In genomic region chr4:156215649-156216048, GRCm38 (mm10) we compare ENCODE assay signal across 10 mouse cellular contexts. TPM values are rescaled to one million over a fixed set of nuclear protein-coding genes. Genes with fewer than 3 reads are reported as not detected.
DNase-seq lines count a peak whose midpoint lies in the region; ATAC-seq and TF ChIP-seq lines count a peak whose summit lies in the region.
"Had no signal": no experiment of that assay in that cellular context is flagged by ENCODE, and none has a peak within 500 bp of the region (broad histone marks: within the 10 kb centered on the region; RNA-seq: fewer than 3 reads in every experiment).

Perm1 (plus strand) TSS chr4:156215868.

- no peak for ATAC-seq in cerebellum, adult (ENCODE audit: insufficient number of reproducible peaks, low FRiP score, low TSS enrichment)
- no peak for ATAC-seq in megakaryocyte-erythroid progenitor cell, adult 5-6 weeks (replicated peaks; ENCODE audit: low FRiP score, low TSS enrichment, poor library complexity, severe bottlenecking)
- ATAC-seq: Patski had no signal

- DNase-seq in cerebellum, adult 9-10 months, result peak; percentile 22
- DNase-seq in adrenal gland, adult 2 months, result peak; percentile 95
- DNase-seq in heart, adult 18-20 months, result peak; percentile 87 to 89
- peak; percentile 51 for DNase-seq in kidney, postnatal 14 days
- no peak for DNase-seq in layer of hippocampus, adult 2 months (ENCODE audit: low spot score in 2 of 2)
- DNase-seq in urinary bladder, postnatal 14 days (ENCODE audit: low spot score), result no peak

- TF ChIP-seq CTCF in layer of hippocampus, adult 2 months (conservative IDR thresholded peaks at IDR 0.05), result no peak

- no peak within 1 kb of the TSS for H3K4me3 ChIP-seq in layer of hippocampus, adult 2 months
- H3K4me3 ChIP-seq: midbrain, embryonic 10.5 days had no signal

- no peak within 1 kb of the TSS for H3K27ac ChIP-seq in layer of hippocampus, adult 2 months

RNA-seq across cellular contexts. Expression of gene Perm1, which starts in this region (rescaled TPM):
- 10 to 100 TPM in 1 of 2 experiments, 1 to 10 TPM in 1; 3.9 to 10.2 TPM for total RNA-seq in adrenal gland, adult 2 months (2021)
- 2.4 and 2.6 TPM in 2 replicates for polyA plus RNA-seq in adrenal gland, adult 2 months (2012; rRNA removed)
- total RNA-seq in heart, adult 18-20 months (2021), result 100 to 1,000 TPM; 265 to 319 TPM
- total RNA-seq in megakaryocyte-erythroid progenitor cell, adult 5-6 weeks (2014; fragmentation: Nextera tagmentation), result not detected in 2 replicates
- total RNA-seq in megakaryocyte-erythroid progenitor cell, adult 5-6 weeks (2017), result not detected in 2 replicates
- total RNA-seq in layer of hippocampus, adult 2 months (2021), result under 1 TPM; 0.26 to 0.44 TPM

Comparison
In these comparisons a context has a peak if more than half of its experiments do, and no peak if none do; other contexts are left out.
1. RNA of gene Perm1 (total RNA-seq): 265 to 319 TPM in heart, adult 18-20 months; 3.9 to 10.2 TPM in adrenal gland, adult 2 months, 0.26 to 0.44 TPM in layer of hippocampus, adult 2 months and not detected in megakaryocyte-erythroid progenitor cell, adult 5-6 weeks; every median in the first group is over 10 times any median in the second.
2. DNase-seq: peak in cerebellum, adult 9-10 months (single experiment), adrenal gland, adult 2 months (single experiment), heart, adult 18-20 months (2 of 2) and kidney, postnatal 14 days (single experiment); none in layer of hippocampus, adult 2 months (0 of 2) and urinary bladder, postnatal 14 days (single experiment).